14 mouse cellular contexts compared by ENCODE assay signal in the genomic region with DNA sequence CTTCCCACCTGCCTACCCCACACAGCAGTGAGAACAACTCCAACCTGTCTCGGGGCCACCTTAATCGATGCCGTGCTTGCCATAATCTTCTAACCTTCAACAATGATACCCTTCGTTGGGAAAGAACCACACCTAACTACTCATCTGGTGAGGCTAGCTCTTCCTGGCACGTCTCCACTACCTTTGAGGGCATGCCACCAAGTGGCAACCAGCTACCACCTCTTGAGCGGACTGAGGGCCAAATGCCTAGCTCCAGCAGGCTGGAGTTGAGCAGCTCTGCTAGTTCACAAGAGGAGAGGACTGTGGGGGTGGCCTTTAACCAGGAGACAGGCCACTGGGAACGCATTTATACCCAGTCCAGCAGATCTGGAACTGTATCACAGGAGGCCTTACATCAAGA.
"Had no signal": no experiment of that assay in that cellular context is flagged by ENCODE, and none has a peak within 500 bp of the region (broad histone marks: within the 10 kb centered on the region; RNA-seq: fewer than 3 reads in every experiment).

No protein-coding gene starts in this region.

- H3K9ac ChIP-seq: limb, embryonic 12.5 days; liver, embryonic 13.5 days; liver, postnatal 0 days; lung, embryonic 15.5 days; midbrain, embryonic 12.5 days; neural tube, embryonic 13.5 days had no signal

- H3K4me3 ChIP-seq: limb, embryonic 12.5 days; liver, embryonic 13.5 days; lung, embryonic 15.5 days; megakaryocyte, embryonic 14.5 days; midbrain, embryonic 12.5 days; neural tube, embryonic 13.5 days had no signal

- H3K4me1 ChIP-seq: limb, embryonic 12.5 days; liver, embryonic 13.5 days; lung, embryonic 15.5 days; midbrain, embryonic 12.5 days; neural tube, embryonic 13.5 days had no signal

- H3K27ac ChIP-seq: limb, embryonic 12.5 days; liver, embryonic 13.5 days; lung, embryonic 15.5 days; macrophage; midbrain, embryonic 12.5 days; neural tube, embryonic 13.5 days had no signal

- H3K27me3 ChIP-seq: limb, embryonic 12.5 days; liver, embryonic 13.5 days; lung, embryonic 15.5 days; megakaryocyte, embryonic 14.5 days; midbrain, embryonic 12.5 days; neural tube, embryonic 13.5 days had no signal

- DNase-seq: kidney, postnatal 25 days; liver; liver, embryonic 13.5 days; liver, postnatal 0 days; lung, postnatal 14 days; right cerebral cortex, postnatal 14 days; thymus, postnatal 4 days had no signal

- ATAC-seq: liver, postnatal 0 days; midbrain, embryonic 16.5 days had no signal

- H3K9me3 ChIP-seq: limb, embryonic 12.5 days; liver, embryonic 13.5 days; lung, embryonic 15.5 days; megakaryocyte, embryonic 14.5 days; midbrain, embryonic 12.5 days; neural tube, embryonic 13.5 days had no signal

- H3K4me2 ChIP-seq: limb, embryonic 12.5 days; liver, embryonic 13.5 days; lung, embryonic 15.5 days; midbrain, embryonic 12.5 days; neural tube, embryonic 13.5 days had no signal
